Mouse (Mus musculus): ENCODE measurements around the gene E130114P18Rik.

GRCm38 (mm10) chr4:97669808-97670207 is 108.1 kb downstream of the E130114P18Rik start:
- TF ChIP-seq CTCF (IDR thresholded peaks at IDR 0.05; ENCODE audit: control insufficient read depth, insufficient read depth, insufficient read length) (no peak), CEBPB (IDR thresholded peaks at IDR 0.05; ENCODE audit: low read depth) (no peak), USF1 (IDR thresholded peaks at IDR 0.05; ENCODE audit: low read depth) (no peak), MYOD1 (IDR thresholded peaks at IDR 0.05; ENCODE audit: control insufficient read depth, insufficient read length, low read depth) (no peak), MYOG (IDR thresholded peaks at IDR 0.05; ENCODE audit: control insufficient read depth, extremely low read depth, insufficient read length) (no peak)

All from C2C12 (cell line).